Mouse (Mus musculus) neural tube, embryonic 15.5 days (tissue): ENCODE data around the gene Cpt1c. TPM values are rescaled to one million over a fixed set of nuclear protein-coding genes. Genes with fewer than 3 reads are reported as not detected.

Source experiments
- ATAC-seq: fragments of 200-750 bp; cut with Nextera tagmentation; 2 replicates; pipeline ENCODE4 v1.8.0; 2017; ENCODE audit warnings: mild to moderate bottlenecking, moderate TSS enrichment, moderate library complexity; ENCODE audit not compliant: low FRiP score
- H3K27ac ChIP-seq: fragments of 300-500 bp; sonication (generic); replicated peaks from 2 replicates; pipeline ENCODE4 v1.5.1; 2015; ENCODE audit warnings: mild to moderate bottlenecking, inconsistent platforms
- H3K27me3 ChIP-seq: fragments of 300-500 bp; sonication (generic); replicated peaks from 2 replicates; pipeline ENCODE4 v1.6.1; 2015; ENCODE audit warnings: inconsistent platforms
- H3K36me3 ChIP-seq: fragments of 300-500 bp; sonication (generic); 2 replicates; pipeline ENCODE4 v1.6.1; 2015; ENCODE audit warnings: inconsistent platforms
- H3K4me1 ChIP-seq: fragments of 300-500 bp; sonication (generic); 2 replicates; pipeline ENCODE4 v1.6.1; 2015; ENCODE audit warnings: inconsistent platforms
- H3K4me2 ChIP-seq: fragments of 300-500 bp; sonication (generic); 2 replicates; pipeline ENCODE4 v1.6.1; 2015; ENCODE audit warnings: inconsistent platforms, mild to moderate bottlenecking, moderate library complexity
- H3K4me3 ChIP-seq: fragments of 300-500 bp; sonication (generic); replicated peaks from 2 replicates; pipeline ENCODE4 v1.5.1; 2015; ENCODE audit warnings: mild to moderate bottlenecking, inconsistent platforms
- H3K9ac ChIP-seq: fragments of 300-500 bp; sonication (generic); replicated peaks from 2 replicates; pipeline ENCODE4 v1.6.1; 2015; ENCODE audit warnings: mild to moderate bottlenecking, inconsistent platforms
- H3K9me3 ChIP-seq: fragments of 300-500 bp; sonication (generic); replicated peaks from 2 replicates; pipeline ENCODE4 v1.6.1; 2016; ENCODE audit warnings: inconsistent platforms
- WGBS: fragments of 180-500 bp; shearing (Covaris S2); methylation state at CpG from one replicate; pipeline ENCODE4 v1.1.7; 2015; ENCODE audit warnings: mixed read lengths; 5-methylcytosine and 5-hydroxymethylcytosine counted together
- polyA plus RNA-seq: library from polyadenylated mRNA; unstranded; fragments of >200 nt; fragmentation: Nextera tagmentation; extraction: Ambion mirVana; gene quantifications from 2 replicates; pipeline ENCODE4 v1.2.1, GENCODE M21; 2015

Cpt1c gene
- polyA plus RNA-seq, 1 experiment from 2014 or later: 59.0 TPM

- H3K27ac ChIP-seq: no peak overlapping the region
- H3K9me3 ChIP-seq: no peaks in the 10 kb centered on the region
- peaks cover 58% of the 10 kb centered on the region for H3K36me3 ChIP-seq
- no peak for ATAC-seq
- H3K4me1 ChIP-seq: peaks cover 39% of the 10 kb centered on the region
- no peaks in the 10 kb centered on the region for H3K27me3 ChIP-seq
- 84% methylated on average over 4 of the region's 4 CpGs for WGBS
- no peak overlapping the region for H3K4me2 ChIP-seq
- H3K9ac ChIP-seq: no peak overlapping the region
- H3K4me3 ChIP-seq: no peak overlapping the region
Measured at GRCm38 (mm10) chr7:45012824-45013223, 38.2 kb upstream of the Cpt1c start.

DNA sequence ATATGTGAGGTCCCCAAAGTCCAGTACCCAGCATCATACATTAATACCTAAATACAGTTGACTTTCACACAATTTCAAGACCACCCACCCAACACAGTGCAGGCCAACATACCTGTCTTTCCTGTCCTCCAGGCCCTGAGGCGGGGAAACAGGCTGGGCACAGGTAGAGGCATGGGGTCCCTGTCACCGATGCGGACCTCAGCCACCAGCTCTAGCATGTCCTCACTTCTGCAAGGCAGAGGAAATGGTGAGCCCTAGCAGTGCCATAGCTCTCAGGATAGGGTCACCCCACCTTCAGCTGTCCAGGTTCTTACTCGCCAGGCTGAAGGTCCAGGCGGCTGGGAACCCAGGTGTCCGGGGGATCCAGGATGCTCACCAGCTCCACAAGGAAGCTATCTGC is 37.4 kb upstream of the Cpt1c start:
- ATAC-seq: no peak
- Histone ChIP-seq H3K4me2 (no peak overlapping the region), H3K4me3 (no peak overlapping the region), H3K36me3 (peaks cover 66% of the 10 kb centered on the region), H3K4me1 (peaks cover 33% of the 10 kb centered on the region), H3K27me3 (no peaks in the 10 kb centered on the region), H3K9ac (no peak overlapping the region), H3K9me3 (no peaks in the 10 kb centered on the region), H3K27ac (no peak overlapping the region)
- 99% methylated on average over 6 of the region's 6 CpGs for WGBS

GRCm38 (mm10) chr7:45008411-45008810 is 33.8 kb upstream of the Cpt1c start:
- 95% methylated on average over 19 of the region's 19 CpGs for WGBS

GRCm38 (mm10) chr7:45007846-45008245 is 33.2 kb upstream of the Cpt1c start:
- ATAC-seq: no peak
- Histone ChIP-seq H3K9ac (no peak overlapping the region), H3K9me3 (no peaks in the 10 kb centered on the region), H3K4me1 (0 out of 2 replicates have a peak, but pooled peaks cover 1% of the 10 kb centered on the region), H3K4me3 (no peak overlapping the region), H3K27ac (no peak overlapping the region), H3K36me3 (peaks cover 94% of the 10 kb centered on the region), H3K27me3 (no peaks in the 10 kb centered on the region), H3K4me2 (no peak overlapping the region)
- WGBS: 96% methylated on average over 30 of the region's 30 CpGs

More at GRCm38 (mm10) chr7:45008411-45008810, 33.8 kb upstream of the Cpt1c start:
- ATAC-seq: no peak
- peaks cover 7% of the 10 kb centered on the region; the same call in 1 of the 2 replicates for H3K4me1 ChIP-seq
- no peak overlapping the region for H3K4me2 ChIP-seq
- no peak overlapping the region for H3K27ac ChIP-seq
- no peak overlapping the region for H3K4me3 ChIP-seq
- no peak overlapping the region for H3K9ac ChIP-seq
- no peaks in the 10 kb centered on the region for H3K9me3 ChIP-seq
- H3K27me3 ChIP-seq: no peaks in the 10 kb centered on the region
- H3K36me3 ChIP-seq: peaks cover 94% of the 10 kb centered on the region

DNA sequence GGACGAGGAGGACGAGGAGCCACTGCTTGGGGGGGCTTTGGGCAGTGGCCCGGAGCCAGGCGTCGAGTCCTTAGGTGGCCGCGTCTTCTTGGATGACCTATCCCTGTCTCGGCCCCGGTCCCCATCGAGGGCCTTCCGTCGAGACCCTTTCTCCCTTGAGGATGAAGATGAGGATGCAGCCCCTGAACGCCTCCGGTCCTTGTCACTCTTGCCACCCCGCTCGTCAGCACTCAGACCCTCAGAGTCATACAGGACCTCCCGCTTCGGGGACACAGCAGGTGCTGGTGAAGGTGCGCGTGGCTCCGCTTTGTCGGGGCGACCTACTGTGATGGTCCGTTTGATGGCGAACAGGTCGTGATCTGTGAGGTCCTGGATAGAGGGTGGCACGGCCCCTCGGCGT is 32.5 kb upstream of the Cpt1c start:
- Histone ChIP-seq H3K4me3 (no peak overlapping the region), H3K4me1 (no peaks in the 10 kb centered on the region), H3K9ac (no peak overlapping the region), H3K4me2 (no peak overlapping the region), H3K27ac (no peak overlapping the region), H3K27me3 (no peaks in the 10 kb centered on the region), H3K9me3 (no peaks in the 10 kb centered on the region), H3K36me3 (peaks cover 94% of the 10 kb centered on the region)
- 97% methylated on average over 29 of the region's 29 CpGs for WGBS
- ATAC-seq: no peak

GRCm38 (mm10) chr7:45006503-45006902 is 31.9 kb upstream of the Cpt1c start:
- Histone ChIP-seq H3K27ac (no peak overlapping the region), H3K36me3 (peaks cover 94% of the 10 kb centered on the region), H3K4me1 (no peaks in the 10 kb centered on the region), H3K4me2 (no peak overlapping the region), H3K9me3 (no peaks in the 10 kb centered on the region), H3K9ac (no peak overlapping the region), H3K27me3 (no peaks in the 10 kb centered on the region), H3K4me3 (no peak overlapping the region)
- WGBS: 98% methylated on average over 12 of the region's 12 CpGs
- ATAC-seq: no peak

DNA sequence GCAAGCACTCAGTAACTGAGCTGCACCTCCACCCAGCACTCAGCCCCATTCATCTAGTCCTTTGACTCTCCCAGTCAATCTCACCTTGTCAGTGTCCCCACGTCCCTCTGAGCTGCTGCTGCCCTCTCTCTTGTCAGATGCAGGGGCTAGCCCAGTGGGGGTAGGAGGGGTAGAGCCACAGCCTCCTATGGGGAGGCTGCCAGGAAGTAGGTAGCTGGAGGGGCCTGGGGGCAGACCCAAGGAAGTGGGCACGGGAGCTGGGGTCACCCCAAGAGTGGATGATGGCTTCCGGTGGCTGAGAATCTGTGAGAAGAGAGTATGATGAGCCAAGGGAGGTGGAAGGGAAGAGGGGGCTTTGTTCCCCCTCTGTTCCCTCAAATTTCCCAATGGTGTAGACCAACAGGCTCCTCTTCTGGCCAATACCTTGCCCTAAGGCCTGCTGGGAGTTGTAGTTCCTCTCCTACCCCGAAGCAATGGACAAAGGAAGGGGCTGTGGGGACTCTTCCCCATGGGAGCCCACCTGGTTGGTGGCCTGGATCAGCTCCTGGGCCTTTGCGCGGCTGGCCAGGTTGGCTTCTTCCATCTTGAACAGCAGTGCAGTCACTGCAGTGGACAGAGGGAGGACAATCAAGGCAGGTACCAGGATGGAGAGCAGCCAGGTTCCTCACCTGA is 30.8 kb upstream of the Cpt1c start:
- no peaks in the 10 kb centered on the region for H3K9me3 ChIP-seq
- no peak overlapping the region for H3K4me3 ChIP-seq
- 93% methylated on average over 6 of the region's 6 CpGs for WGBS
- H3K4me1 ChIP-seq: 0 out of 2 replicates have a peak, but pooled peaks cover 3% of the 10 kb centered on the region
- no peak overlapping the region for H3K4me2 ChIP-seq
- no peak for ATAC-seq
- H3K36me3 ChIP-seq: peaks cover 98% of the 10 kb centered on the region
- no peak overlapping the region for H3K9ac ChIP-seq
- no peaks in the 10 kb centered on the region for H3K27me3 ChIP-seq
- H3K27ac ChIP-seq: no peak overlapping the region

- 73% methylated on average over 3 of the region's 3 CpGs for WGBS
- H3K27ac ChIP-seq: no peak overlapping the region
- peaks cover 7% of the 10 kb centered on the region for H3K4me1 ChIP-seq
- no peaks in the 10 kb centered on the region for H3K9me3 ChIP-seq
- H3K4me3 ChIP-seq: no peak overlapping the region
- H3K4me2 ChIP-seq: no peak overlapping the region
- ATAC-seq: no peak
- no peaks in the 10 kb centered on the region for H3K27me3 ChIP-seq
- no peak overlapping the region for H3K9ac ChIP-seq
- H3K36me3 ChIP-seq: peaks cover 91% of the 10 kb centered on the region
Measured at GRCm38 (mm10) chr7:45004546-45004945, 29.9 kb upstream of the Cpt1c start.

- ATAC-seq: no peak
- H3K4me3 ChIP-seq: no peak overlapping the region
- H3K27me3 ChIP-seq: no peaks in the 10 kb centered on the region
- 89% methylated on average over 7 of the region's 7 CpGs for WGBS
- H3K4me2 ChIP-seq: no peak overlapping the region
- peaks cover 24% of the 10 kb centered on the region for H3K4me1 ChIP-seq
- H3K27ac ChIP-seq: no peak overlapping the region
- no peak overlapping the region for H3K9ac ChIP-seq
- H3K36me3 ChIP-seq: peaks cover 70% of the 10 kb centered on the region
- no peaks in the 10 kb centered on the region for H3K9me3 ChIP-seq
Measured at GRCm38 (mm10) chr7:45002440-45002839, 27.8 kb upstream of the Cpt1c start.

- Histone ChIP-seq H3K4me3 (no peak overlapping the region), H3K9me3 (no peaks in the 10 kb centered on the region), H3K4me1 (peaks cover 34% of the 10 kb centered on the region), H3K4me2 (no peak overlapping the region), H3K27ac (no peak overlapping the region), H3K27me3 (no peaks in the 10 kb centered on the region), H3K36me3 (peaks cover 52% of the 10 kb centered on the region), H3K9ac (no peak overlapping the region)
- ATAC-seq: no peak
- 80% methylated on average over 21 of the region's 21 CpGs for WGBS
Measured at GRCm38 (mm10) chr7:45000539-45001114, 26.0 kb upstream of the Cpt1c start.

DNA sequence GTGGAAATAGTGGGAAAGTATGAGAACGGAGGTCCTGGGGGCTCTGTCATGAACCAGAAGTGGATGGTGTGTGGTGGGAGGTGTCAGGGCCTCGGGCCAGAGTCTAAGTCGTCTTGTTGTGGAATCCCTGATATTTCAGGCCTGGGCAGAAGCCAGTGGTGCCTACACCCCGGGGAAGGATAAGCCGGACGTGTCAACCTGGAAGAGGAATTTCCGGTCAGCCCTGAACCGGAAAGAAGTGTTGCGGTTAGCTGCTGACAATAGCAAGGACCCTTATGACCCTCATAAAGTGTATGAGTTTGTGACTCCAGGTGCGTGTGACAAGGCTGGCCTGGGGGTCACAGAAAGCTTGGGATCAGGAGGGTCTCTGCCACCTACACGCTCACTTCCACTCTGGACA is 25.1 kb upstream of the Cpt1c start:
- H3K4me2 ChIP-seq: peak overlapping the region; percentile 84; the same call in 1 of the 2 replicates
- no peaks in the 10 kb centered on the region for H3K9me3 ChIP-seq
- no peak overlapping the region for H3K4me3 ChIP-seq
- no peaks in the 10 kb centered on the region for H3K27me3 ChIP-seq
- WGBS: 80% methylated on average over 11 of the region's 11 CpGs
- no peak overlapping the region for H3K27ac ChIP-seq
- ATAC-seq: no peak
- no peak overlapping the region for H3K9ac ChIP-seq
- H3K4me1 ChIP-seq: peaks cover 34% of the 10 kb centered on the region
- peaks cover 44% of the 10 kb centered on the region for H3K36me3 ChIP-seq

GRCm38 (mm10) chr7:44998501-44998955 is 23.9 kb upstream of the Cpt1c start, which contains the start of gene Bcl2l12:
Bcl2l12 (minus strand) TSS chr7:44998712.
- H3K36me3 ChIP-seq: peaks cover 35% of the 10 kb centered on the region
- no peak for ATAC-seq
- H3K4me3 ChIP-seq: peak within 1 kb of the TSS; percentile 60
- peaks cover 34% of the 10 kb centered on the region for H3K4me1 ChIP-seq
- H3K9me3 ChIP-seq: no peaks in the 10 kb centered on the region
- peak within 1 kb of the TSS; percentile 84 for H3K4me2 ChIP-seq
- no peaks in the 10 kb centered on the region for H3K27me3 ChIP-seq
- peak within 1 kb of the TSS; percentile 76 for H3K27ac ChIP-seq
- 5% methylated on average over 18 of the region's 18 CpGs for WGBS
- peak within 1 kb of the TSS; percentile 65 for H3K9ac ChIP-seq
